Mouse (Mus musculus): Measurements from ENCODE around the gene Ttbk1.
A peak's percentile ranks its signal among the peaks of the same experiment; 100 is the strongest.

Ttbk1 gene

GRCm38 (mm10) chr17:46446264-46446663, 41.2 kb downstream of the Ttbk1 start:
- Histone ChIP-seq H3K36me3 (ENCODE audit: insufficient read depth, low read length) (no peaks in the 10 kb centered on the region), H3K9me3 (ENCODE audit: low read length) (no peaks in the 10 kb centered on the region), H3K27me3 (ENCODE audit: insufficient read depth, low read length) (peaks cover 78% of the 10 kb centered on the region), H3K4me3 (replicated peaks; ENCODE audit: low read length) (no peak overlapping the region), H3K4me1 (replicated peaks; ENCODE audit: low read depth, low read length) (peaks cover 68% of the 10 kb centered on the region)
- TF ChIP-seq POU5F1 (IDR thresholded peaks at IDR 0.05; ENCODE audit: borderline replicate concordance, low read length), result no peak
- TF ChIP-seq NANOG (IDR thresholded peaks at IDR 0.05; ENCODE audit: borderline replicate concordance, low read length), result no peak
- TF ChIP-seq CTCF (conservative IDR thresholded peaks at IDR 0.05; ENCODE audit: low read length), result no peak

- Histone ChIP-seq H3K4me3 (replicated peaks; ENCODE audit: low read length) (peak overlapping the region; percentile 75), H3K9me3 (ENCODE audit: low read length) (no peaks in the 10 kb centered on the region), H3K27me3 (ENCODE audit: insufficient read depth, low read length) (peaks cover 76% of the 10 kb centered on the region), H3K36me3 (ENCODE audit: insufficient read depth, low read length) (no peaks in the 10 kb centered on the region), H3K4me1 (replicated peaks; ENCODE audit: low read depth, low read length) (peaks cover 81% of the 10 kb centered on the region)
- TF ChIP-seq NANOG (IDR thresholded peaks at IDR 0.05; ENCODE audit: borderline replicate concordance, low read length), result no peak
- no peak for TF ChIP-seq CTCF (conservative IDR thresholded peaks at IDR 0.05; ENCODE audit: low read length)
- TF ChIP-seq POU5F1 (IDR thresholded peaks at IDR 0.05; ENCODE audit: borderline replicate concordance, low read length), result no peak
These were observed 42.5 kb downstream of the Ttbk1 start for GRCm38 (mm10) chr17:46444839-46445579.

- H3K4me1 ChIP-seq (replicated peaks; ENCODE audit: low read depth, low read length), result peaks cover 77% of the 10 kb centered on the region
- H3K9me3 ChIP-seq (ENCODE audit: low read length), result no peaks in the 10 kb centered on the region
- peaks cover 60% of the 10 kb centered on the region for H3K27me3 ChIP-seq (ENCODE audit: insufficient read depth, low read length)
- TF ChIP-seq NANOG (IDR thresholded peaks at IDR 0.05; ENCODE audit: borderline replicate concordance, low read length), result no peak
- H3K4me3 ChIP-seq (replicated peaks; ENCODE audit: low read length), result no peak overlapping the region
- no peaks in the 10 kb centered on the region for H3K36me3 ChIP-seq (ENCODE audit: insufficient read depth, low read length)
These were observed 48.3 kb downstream of the Ttbk1 start for GRCm38 (mm10) chr17:46439176-46439575.

- Histone ChIP-seq H3K27me3 (ENCODE audit: insufficient read depth, low read length) (peaks cover 53% of the 10 kb centered on the region), H3K9me3 (ENCODE audit: low read length) (no peaks in the 10 kb centered on the region), H3K4me1 (replicated peaks; ENCODE audit: low read depth, low read length) (peaks cover 78% of the 10 kb centered on the region), H3K36me3 (ENCODE audit: insufficient read depth, low read length) (no peaks in the 10 kb centered on the region), H3K4me3 (replicated peaks; ENCODE audit: low read length) (peak within 1 kb of the TSS; percentile 65)
- no peak for TF ChIP-seq NANOG (IDR thresholded peaks at IDR 0.05; ENCODE audit: borderline replicate concordance, low read length)
These were observed 49.1 kb downstream of the Ttbk1 start, which contains the start of gene Slc22a7 for GRCm38 (mm10) chr17:46438298-46438873. Gene Slc22a7, minus strand, starts transcription at chr17:46438457.

GRCm38 (mm10) chr17:46436672-46437366, 50.7 kb downstream of the Ttbk1 start:
- Histone ChIP-seq H3K4me3 (replicated peaks; ENCODE audit: low read length) (peak overlapping the region; percentile 65), H3K36me3 (ENCODE audit: insufficient read depth, low read length) (no peaks in the 10 kb centered on the region), H3K9me3 (ENCODE audit: low read length) (no peaks in the 10 kb centered on the region)

GRCm38 (mm10) chr17:46433627-46434026, 53.8 kb downstream of the Ttbk1 start:
- Histone ChIP-seq H3K4me1 (replicated peaks; ENCODE audit: low read depth, low read length) (peaks cover 70% of the 10 kb centered on the region), H3K27me3 (ENCODE audit: insufficient read depth, low read length) (peaks cover 45% of the 10 kb centered on the region), H3K9me3 (ENCODE audit: low read length) (no peaks in the 10 kb centered on the region), H3K4me3 (replicated peaks; ENCODE audit: low read length) (peak overlapping the region; percentile 73), H3K36me3 (ENCODE audit: insufficient read depth, low read length) (no peaks in the 10 kb centered on the region)
- no peak for TF ChIP-seq POU5F1 (IDR thresholded peaks at IDR 0.05; ENCODE audit: borderline replicate concordance, low read length)
- TF ChIP-seq CTCF (conservative IDR thresholded peaks at IDR 0.05; ENCODE audit: low read length), result no peak
- TF ChIP-seq NANOG (IDR thresholded peaks at IDR 0.05; ENCODE audit: borderline replicate concordance, low read length), result no peak

More at GRCm38 (mm10) chr17:46436672-46437366, 50.7 kb downstream of the Ttbk1 start:
- Histone ChIP-seq H3K27me3 (ENCODE audit: insufficient read depth, low read length) (peaks cover 37% of the 10 kb centered on the region), H3K4me1 (replicated peaks; ENCODE audit: low read depth, low read length) (peaks cover 71% of the 10 kb centered on the region)
- TF ChIP-seq POU5F1 (IDR thresholded peaks at IDR 0.05; ENCODE audit: borderline replicate concordance, low read length), result no peak
- TF ChIP-seq CTCF (conservative IDR thresholded peaks at IDR 0.05; ENCODE audit: low read length), result peak; percentile 34; the same call in 1 of the 2 replicates

GRCm38 (mm10) chr17:46428761-46429414, 58.6 kb downstream of the Ttbk1 start, which contains the start of gene Crip3:
Gene Crip3, plus strand, starts transcription at chr17:46428926.
- TF ChIP-seq CTCF (conservative IDR thresholded peaks at IDR 0.05; ENCODE audit: low read length) (no peak), NANOG (IDR thresholded peaks at IDR 0.05; ENCODE audit: borderline replicate concordance, low read length) (no peak), POU5F1 (IDR thresholded peaks at IDR 0.05; ENCODE audit: borderline replicate concordance, low read length) (no peak)
- H3K4me3 ChIP-seq (replicated peaks; ENCODE audit: low read length), result peak within 1 kb of the TSS; percentile 57

GRCm38 (mm10) chr17:46426496-46426895, 61.0 kb downstream of the Ttbk1 start:
- TF ChIP-seq POU5F1 (IDR thresholded peaks at IDR 0.05; ENCODE audit: borderline replicate concordance, low read length) (no peak), NANOG (IDR thresholded peaks at IDR 0.05; ENCODE audit: borderline replicate concordance, low read length) (no peak), CTCF (conservative IDR thresholded peaks at IDR 0.05; ENCODE audit: low read length) (no peak)
- Histone ChIP-seq H3K4me3 (replicated peaks; ENCODE audit: low read length) (no peak overlapping the region), H3K36me3 (ENCODE audit: insufficient read depth, low read length) (no peaks in the 10 kb centered on the region), H3K4me1 (replicated peaks; ENCODE audit: low read depth, low read length) (peaks cover 26% of the 10 kb centered on the region), H3K9me3 (ENCODE audit: low read length) (no peaks in the 10 kb centered on the region), H3K27me3 (ENCODE audit: insufficient read depth, low read length) (peaks cover 18% of the 10 kb centered on the region)

More at GRCm38 (mm10) chr17:46428761-46429414, 58.6 kb downstream of the Ttbk1 start, which contains the start of gene Crip3:
- Histone ChIP-seq H3K36me3 (ENCODE audit: insufficient read depth, low read length) (no peaks in the 10 kb centered on the region), H3K9me3 (ENCODE audit: low read length) (no peaks in the 10 kb centered on the region), H3K4me1 (replicated peaks; ENCODE audit: low read depth, low read length) (peaks cover 43% of the 10 kb centered on the region), H3K27me3 (ENCODE audit: insufficient read depth, low read length) (peaks cover 18% of the 10 kb centered on the region)

Measured in E14TG2a.4 (cell line).